8 mouse cellular contexts compared by ENCODE assay signal in the genomic region with DNA sequence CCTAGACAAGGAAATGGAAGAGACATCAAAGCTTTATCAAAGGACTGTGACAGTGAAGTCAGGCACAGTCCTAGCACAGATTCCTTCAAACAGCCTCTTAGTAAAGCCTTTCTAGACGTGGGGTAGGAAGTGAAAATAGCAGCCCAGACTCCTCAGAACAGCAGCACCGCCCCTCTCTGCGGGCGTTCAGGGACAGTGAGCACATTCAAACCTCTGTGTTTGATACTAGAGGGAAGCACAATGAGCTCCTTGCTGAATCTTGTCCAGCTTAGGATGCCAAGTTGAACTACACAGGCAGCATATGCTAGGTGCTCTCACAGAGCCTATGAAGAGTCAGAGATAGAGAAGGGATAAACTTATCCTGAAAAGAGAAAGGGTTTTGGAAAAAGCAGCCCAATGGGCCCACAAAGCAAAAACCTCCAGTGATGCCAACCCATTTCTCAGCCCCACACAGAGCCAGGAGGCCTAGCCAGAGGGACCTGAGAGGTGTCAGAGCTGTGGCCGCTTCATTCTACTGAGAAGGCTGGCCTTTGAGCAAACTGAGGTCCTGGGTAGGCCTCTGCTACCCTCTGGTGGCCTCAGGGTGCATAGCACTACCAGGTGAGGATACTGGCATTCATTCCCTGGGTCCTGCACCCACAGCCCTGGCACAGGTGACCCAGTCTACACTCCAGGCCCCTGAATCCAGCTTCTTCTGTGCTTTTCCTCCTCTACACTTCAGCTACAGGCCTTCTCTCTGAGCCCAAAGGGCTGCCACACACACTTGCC. TPM values are rescaled to one million over a fixed set of nuclear protein-coding genes. Genes with fewer than 3 reads are reported as not detected.
A peak's percentile ranks its signal among the peaks of the same experiment; 100 is the strongest.
DNase-seq lines count a peak whose midpoint lies in the region; ATAC-seq and TF ChIP-seq lines count a peak whose summit lies in the region.
"Had no signal": no experiment of that assay in that cellular context is flagged by ENCODE, and none has a peak within 500 bp of the region (broad histone marks: within the 10 kb centered on the region; RNA-seq: fewer than 3 reads in every experiment).

No protein-coding gene starts in this region.

- H3K27me3 ChIP-seq in MEL (ENCODE audit: control insufficient read depth in 1 of 2, insufficient read depth in 2 of 2, low read length in 2 of 2), result no peaks in the 10 kb centered on the region
- no peaks in the 10 kb centered on the region for H3K27me3 ChIP-seq in forebrain, embryonic 12.5 days
- no peaks in the 10 kb centered on the region for H3K27me3 ChIP-seq in hindbrain, embryonic 11.5 days (ENCODE audit: control insufficient read depth, insufficient read depth, low read length)

- H3K4me3 ChIP-seq in MEL (ENCODE audit: control insufficient read depth in 1 of 2, insufficient read depth in 1 of 2, low read depth in 2 of 2, low read length in 2 of 2), result no peak overlapping the region
- no peak overlapping the region for H3K4me3 ChIP-seq in forebrain, embryonic 12.5 days (replicated peaks)
- H3K4me3 ChIP-seq in hindbrain, embryonic 11.5 days (ENCODE audit: low read depth, low read length), result no peak overlapping the region

- no peak overlapping the region for H3K4me2 ChIP-seq in forebrain, embryonic 12.5 days
- H3K4me2 ChIP-seq in hindbrain, embryonic 11.5 days (replicated peaks; ENCODE audit: low read depth, low read length), result no peak overlapping the region

- TF ChIP-seq POLR2A in MEL (IDR thresholded peaks at IDR 0.05; ENCODE audit: control insufficient read depth in 1 of 2, insufficient read depth in 1 of 2, low read depth in 1 of 2, low read length in 2 of 2, poor library complexity in 1 of 2), result no peak
- TF ChIP-seq POLR2A in brain, embryonic 14.5 days (IDR thresholded peaks at IDR 0.05; ENCODE audit: borderline replicate concordance, extremely low read depth, insufficient read depth, insufficient read length, poor library complexity, severe bottlenecking), result no peak

- no peaks in the 10 kb centered on the region for H3K9me3 ChIP-seq in MEL (replicated peaks; ENCODE audit: insufficient read depth, low read length)
- no peaks in the 10 kb centered on the region for H3K9me3 ChIP-seq in forebrain, embryonic 12.5 days
- H3K9me3 ChIP-seq in hindbrain, embryonic 11.5 days (ENCODE audit: control insufficient read depth, low read length), result no peaks in the 10 kb centered on the region

- peak; percentile 59; the same call in 1 of the 2 replicates for ATAC-seq in forebrain, embryonic 12.5 days (ENCODE audit: low FRiP score)
- peak; percentile 39; the same call in 1 of the 2 replicates for ATAC-seq in hindbrain, embryonic 11.5 days (ENCODE audit: low FRiP score)
- ATAC-seq in megakaryocyte, adult 5-6 weeks (ENCODE audit: poor library complexity, severe bottlenecking), result peak; percentile 92

- 71% methylated on average over 5 of the region's 5 CpGs for WGBS in forebrain, embryonic 12.5 days
- WGBS in hindbrain, embryonic 11.5 days, result 75% methylated on average over 5 of the region's 5 CpGs

- H3K36me3 ChIP-seq in MEL (ENCODE audit: control insufficient read depth in 1 of 2, insufficient read depth in 2 of 2, low read length in 2 of 2), result peaks cover 0 to 5% of the 10 kb centered on the region in 2 experiments; a peak in 2 of 4 replicates
- H3K36me3 ChIP-seq in forebrain, embryonic 12.5 days (replicated peaks), result peaks cover 63% of the 10 kb centered on the region
- H3K36me3 ChIP-seq in hindbrain, embryonic 11.5 days (ENCODE audit: control insufficient read depth, insufficient read depth, low read length), result 0 out of 2 replicates have a peak, but pooled peaks cover 3% of the 10 kb centered on the region

- DNase-seq in MEL (ENCODE audit: low read depth, low spot score), result peak; percentile 78
- DNase-seq in brain, embryonic 14.5 days (ENCODE audit: low read depth), result peak; percentile 73
- DNase-seq in hindbrain, embryonic 11.5 days (ENCODE audit: low spot score), result peak; percentile 79
- peak; percentile 65 to 67 for DNase-seq in layer of hippocampus, postnatal 36 days
- DNase-seq in right cerebral cortex, postnatal 4 days, result peak; percentile 60

- no peak overlapping the region for H3K27ac ChIP-seq in MEL (ENCODE audit: control insufficient read depth, low read depth, low read length)
- H3K27ac ChIP-seq in forebrain, embryonic 12.5 days, result no peak overlapping the region
- H3K27ac ChIP-seq in hindbrain, embryonic 11.5 days (ENCODE audit: low read depth, low read length), result no peak overlapping the region

- peak; percentile 97 for TF ChIP-seq RAD21 in MEL (IDR thresholded peaks at IDR 0.05; ENCODE audit: low read depth, low read length)

- no peaks in the 10 kb centered on the region for H3K79me2 ChIP-seq in MEL (ENCODE audit: control insufficient read depth, insufficient read depth, low read length, poor library complexity)

- no peak for TF ChIP-seq EP300 in MEL (IDR thresholded peaks at IDR 0.05; ENCODE audit: low read depth in 1 of 2, low read length in 2 of 2)

- H3K9ac ChIP-seq in MEL (ENCODE audit: control insufficient read depth, low read depth, low read length, poor library complexity, severe bottlenecking), result no peak overlapping the region
- no peak overlapping the region for H3K9ac ChIP-seq in forebrain, embryonic 12.5 days
- no peak overlapping the region for H3K9ac ChIP-seq in hindbrain, embryonic 11.5 days (ENCODE audit: low read depth, low read length)

- TF ChIP-seq CTCF in MEL (IDR thresholded peaks at IDR 0.05 in 2 of 3, conservative IDR thresholded peaks at IDR 0.05 in 1 of 3; ENCODE audit: control insufficient read depth in 1 of 3, insufficient read depth in 1 of 3, low read depth in 2 of 3, low read length in 3 of 3, poor library complexity in 1 of 3, severe bottlenecking in 1 of 3), result peak; percentile 98
- TF ChIP-seq CTCF in brain, embryonic 14.5 days (IDR thresholded peaks at IDR 0.05; ENCODE audit: borderline replicate concordance, extremely low read depth, insufficient read depth, insufficient read length), result peak; percentile 93

- H3K4me1 ChIP-seq in MEL (ENCODE audit: control insufficient read depth in 1 of 2, insufficient read depth in 2 of 2, low read length in 2 of 2), result peaks cover 2 to 12% of the 10 kb centered on the region in 2 experiments; a peak in 3 of 4 replicates
- H3K4me1 ChIP-seq in forebrain, embryonic 12.5 days, result peaks cover 7% of the 10 kb centered on the region; the same call in 1 of the 2 replicates
- H3K4me1 ChIP-seq in hindbrain, embryonic 11.5 days (replicated peaks; ENCODE audit: control insufficient read depth, insufficient read depth, low read length), result no peaks in the 10 kb centered on the region

RNA-seq across cellular contexts. Expression of gene Mpg, which starts 12.0 kb away (rescaled TPM):
- 41.2 and 43.2 TPM in 2 replicates for total RNA-seq in MEL (2012; rRNA removed)
- 10 to 100 TPM in 1 of 2 experiments, not detected in 1; 42.0 TPM for polyA plus RNA-seq in MEL (2012; ENCODE audit: insufficient read depth in 1 of 2, insufficient read length in 2 of 2, low read depth in 1 of 2, low replicate concordance in 2 of 2, missing spikeins in 1 of 2)
- 18.6 and 21.3 TPM in 2 replicates for polyA plus RNA-seq in brain, embryonic 14.5 days (2012; rRNA removed)
- polyA plus RNA-seq in forebrain, embryonic 12.5 days (2016; fragmentation: Nextera tagmentation; extraction: Ambion mirVana), result 25.0 and 29.3 TPM in 2 replicates
- polyA plus RNA-seq in hindbrain, embryonic 11.5 days (2014; fragmentation: Nextera tagmentation; extraction: Ambion mirVana), result 28.6 and 29.0 TPM in 2 replicates
- 10 to 100 TPM; 16.8 to 17.0 TPM for total RNA-seq in layer of hippocampus, postnatal 36 days (2021)
- 9.8 and 12.1 TPM in 2 replicates for total RNA-seq in megakaryocyte, adult 5-6 weeks (2015)
- total RNA-seq in megakaryocyte, adult 5-6 weeks (2017), result 6.8 and 9.9 TPM in 2 replicates

RNA-seq across cellular contexts. Expression of gene Rhbdf1, which starts 16.2 kb away (rescaled TPM):
- total RNA-seq in MEL (2012; rRNA removed), result 2.4 and 2.9 TPM in 2 replicates
- 10 to 100 TPM in 1 of 2 experiments, not detected in 1; 14.3 TPM for polyA plus RNA-seq in MEL (2012; ENCODE audit: insufficient read depth in 1 of 2, insufficient read length in 2 of 2, low read depth in 1 of 2, low replicate concordance in 2 of 2, missing spikeins in 1 of 2)
- 39.7 and 44.3 TPM in 2 replicates for polyA plus RNA-seq in brain, embryonic 14.5 days (2012; rRNA removed)
- 18.3 and 19.1 TPM in 2 replicates for polyA plus RNA-seq in forebrain, embryonic 12.5 days (2016; fragmentation: Nextera tagmentation; extraction: Ambion mirVana)
- polyA plus RNA-seq in hindbrain, embryonic 11.5 days (2014; fragmentation: Nextera tagmentation; extraction: Ambion mirVana), result 19.1 and 21.0 TPM in 2 replicates
- 10 to 100 TPM; 13.4 to 16.5 TPM for total RNA-seq in layer of hippocampus, postnatal 36 days (2021)
- not detected in 2 replicates for total RNA-seq in megakaryocyte, adult 5-6 weeks (2015)
- total RNA-seq in megakaryocyte, adult 5-6 weeks (2017), result not detected in 2 replicates

RNA-seq across cellular contexts. Expression of gene Nprl3, which starts 29.2 kb away (rescaled TPM):
- 12.5 and 14.1 TPM in 2 replicates for total RNA-seq in MEL (2012; rRNA removed)
- 10 to 100 TPM in 1 of 2 experiments, not detected in 1; 18.4 TPM for polyA plus RNA-seq in MEL (2012; ENCODE audit: insufficient read depth in 1 of 2, insufficient read length in 2 of 2, low read depth in 1 of 2, low replicate concordance in 2 of 2, missing spikeins in 1 of 2)
- 84.0 and 116 TPM in 2 replicates for polyA plus RNA-seq in brain, embryonic 14.5 days (2012; rRNA removed)
- polyA plus RNA-seq in forebrain, embryonic 12.5 days (2016; fragmentation: Nextera tagmentation; extraction: Ambion mirVana), result 50.2 and 50.9 TPM in 2 replicates
- polyA plus RNA-seq in hindbrain, embryonic 11.5 days (2014; fragmentation: Nextera tagmentation; extraction: Ambion mirVana), result 28.9 and 31.4 TPM in 2 replicates
- total RNA-seq in layer of hippocampus, postnatal 36 days (2021), result 10 to 100 TPM; 47.3 to 61.2 TPM
- total RNA-seq in megakaryocyte, adult 5-6 weeks (2015), result 6.6 and 10.7 TPM in 2 replicates
- 9.5 and 11.9 TPM in 2 replicates for total RNA-seq in megakaryocyte, adult 5-6 weeks (2017)

RNA-seq across cellular contexts. Expression of gene Snrnp25, which starts 33.1 kb away (rescaled TPM):
- 148 and 158 TPM in 2 replicates for total RNA-seq in MEL (2012; rRNA removed)
- 100 to 1,000 TPM in 1 of 2 experiments, not detected in 1; 130 TPM for polyA plus RNA-seq in MEL (2012; ENCODE audit: insufficient read depth in 1 of 2, insufficient read length in 2 of 2, low read depth in 1 of 2, low replicate concordance in 2 of 2, missing spikeins in 1 of 2)
- polyA plus RNA-seq in brain, embryonic 14.5 days (2012; rRNA removed), result 38.8 and 52.4 TPM in 2 replicates
- polyA plus RNA-seq in forebrain, embryonic 12.5 days (2016; fragmentation: Nextera tagmentation; extraction: Ambion mirVana), result 61.4 and 62.7 TPM in 2 replicates
- polyA plus RNA-seq in hindbrain, embryonic 11.5 days (2014; fragmentation: Nextera tagmentation; extraction: Ambion mirVana), result 82.5 and 84.2 TPM in 2 replicates
- total RNA-seq in layer of hippocampus, postnatal 36 days (2021), result 10 to 100 TPM; 18.0 to 19.0 TPM
- 38.9 and 42.8 TPM in 2 replicates for total RNA-seq in megakaryocyte, adult 5-6 weeks (2015)
- 32.5 and 47.7 TPM in 2 replicates for total RNA-seq in megakaryocyte, adult 5-6 weeks (2017)

RNA-seq across cellular contexts. Expression of gene Hba-x, which starts 37.9 kb away (rescaled TPM):
- total RNA-seq in MEL (2012; rRNA removed), result not detected in 2 replicates
- under 1 TPM in 1 of 2 experiments, not detected in 1; 0.13 TPM for polyA plus RNA-seq in MEL (2012; ENCODE audit: insufficient read depth in 1 of 2, insufficient read length in 2 of 2, low read depth in 1 of 2, low replicate concordance in 2 of 2, missing spikeins in 1 of 2)
- 38.9 and 65.3 TPM in 2 replicates for polyA plus RNA-seq in brain, embryonic 14.5 days (2012; rRNA removed)
- 1,147 and 1,607 TPM in 2 replicates for polyA plus RNA-seq in forebrain, embryonic 12.5 days (2016; fragmentation: Nextera tagmentation; extraction: Ambion mirVana)
- polyA plus RNA-seq in hindbrain, embryonic 11.5 days (2014; fragmentation: Nextera tagmentation; extraction: Ambion mirVana), result 3,064 and 3,380 TPM in 2 replicates
- total RNA-seq in layer of hippocampus, postnatal 36 days (2021), result not detected
- total RNA-seq in megakaryocyte, adult 5-6 weeks (2015), result not detected in 2 replicates
- total RNA-seq in megakaryocyte, adult 5-6 weeks (2017), result not detected in 2 replicates
- polyA plus RNA-seq: gonadal fat pad, adult 2 months had no signal

Comparison
In these comparisons a context has a peak if more than half of its experiments do, and no peak if none do; other contexts are left out.
1. ATAC-seq: peak in every context shown above with its lines; median percentile 92 in megakaryocyte, adult 5-6 weeks; 59 in forebrain, embryonic 12.5 days; 39 in hindbrain, embryonic 11.5 days.